Mouse (Mus musculus): ENCODE data around the gene Eepd1.

- TF ChIP-seq POLR2A (IDR thresholded peaks at IDR 0.05; ENCODE audit: low read depth, low read length) (no peak), CTCF (IDR thresholded peaks at IDR 0.05; ENCODE audit: extremely low read depth, insufficient read depth, insufficient read length, insufficient replicate concordance) (no peak)
Measured at GRCm38 (mm10) chr9:25535487-25535886, 54.1 kb downstream of the Eepd1 start.

Data from spleen, adult 2 months (tissue).